Mouse (Mus musculus) embryonic facial prominence, embryonic 15.5 days (tissue): Measurements from ENCODE around the gene Ppp1r12a. TPM values are rescaled to one million over a fixed set of nuclear protein-coding genes. Genes with fewer than 3 reads are reported as not detected.
A peak's percentile ranks its signal among the peaks of the same experiment; 100 is the strongest.

Source experiments
- ATAC-seq: fragments of 200-750 bp; cut with Nextera tagmentation; 2 replicates; pipeline ENCODE4 v1.8.0; 2017; ENCODE audit warnings: low read depth, moderate TSS enrichment; ENCODE audit not compliant: insufficient number of reproducible peaks, low FRiP score, low TSS enrichment
- H3K27ac ChIP-seq: fragments of 300-500 bp; sonication (generic); replicated peaks from 2 replicates; pipeline ENCODE4 v1.5.1; 2015; ENCODE audit warnings: mild to moderate bottlenecking, inconsistent platforms
- H3K27me3 ChIP-seq: fragments of 300-500 bp; sonication (generic); 2 replicates; pipeline ENCODE4 v1.6.1; 2015; ENCODE audit warnings: inconsistent platforms
- H3K36me3 ChIP-seq: fragments of 300-500 bp; sonication (generic); 2 replicates; pipeline ENCODE4 v1.6.1; 2015; ENCODE audit warnings: mild to moderate bottlenecking, inconsistent platforms
- H3K4me1 ChIP-seq: fragments of 300-500 bp; sonication (generic); 2 replicates; pipeline ENCODE4 v1.6.1; 2015; ENCODE audit warnings: inconsistent platforms
- H3K4me2 ChIP-seq: fragments of 300-500 bp; sonication (generic); replicated peaks from 2 replicates; pipeline ENCODE4 v1.6.1; 2015; ENCODE audit warnings: mild to moderate bottlenecking, inconsistent platforms
- H3K4me3 ChIP-seq: fragments of 300-500 bp; sonication (generic); replicated peaks from 2 replicates; pipeline ENCODE4 v1.5.1; 2015; ENCODE audit warnings: mild to moderate bottlenecking, inconsistent platforms
- H3K9ac ChIP-seq: fragments of 300-500 bp; sonication (generic); 2 replicates; pipeline ENCODE4 v1.6.1; 2015; ENCODE audit warnings: inconsistent platforms
- H3K9me3 ChIP-seq: fragments of 300-500 bp; sonication (generic); replicated peaks from 2 replicates; pipeline ENCODE4 v1.6.1; 2016; ENCODE audit warnings: inconsistent platforms
- WGBS: fragments of 180-500 bp; shearing (Covaris S2); methylation state at CpG from one replicate; pipeline ENCODE4 v1.1.7; 2015; 5-methylcytosine and 5-hydroxymethylcytosine counted together
- polyA plus RNA-seq: library from polyadenylated mRNA; unstranded; fragments of >200 nt; fragmentation: Nextera tagmentation; extraction: Ambion mirVana; gene quantifications from 2 replicates; pipeline ENCODE4 v1.2.1, GENCODE M21; 2015

The Ppp1r12a gene
- polyA plus RNA-seq, 1 experiment from 2014 or later: 81.6 TPM

DNA sequence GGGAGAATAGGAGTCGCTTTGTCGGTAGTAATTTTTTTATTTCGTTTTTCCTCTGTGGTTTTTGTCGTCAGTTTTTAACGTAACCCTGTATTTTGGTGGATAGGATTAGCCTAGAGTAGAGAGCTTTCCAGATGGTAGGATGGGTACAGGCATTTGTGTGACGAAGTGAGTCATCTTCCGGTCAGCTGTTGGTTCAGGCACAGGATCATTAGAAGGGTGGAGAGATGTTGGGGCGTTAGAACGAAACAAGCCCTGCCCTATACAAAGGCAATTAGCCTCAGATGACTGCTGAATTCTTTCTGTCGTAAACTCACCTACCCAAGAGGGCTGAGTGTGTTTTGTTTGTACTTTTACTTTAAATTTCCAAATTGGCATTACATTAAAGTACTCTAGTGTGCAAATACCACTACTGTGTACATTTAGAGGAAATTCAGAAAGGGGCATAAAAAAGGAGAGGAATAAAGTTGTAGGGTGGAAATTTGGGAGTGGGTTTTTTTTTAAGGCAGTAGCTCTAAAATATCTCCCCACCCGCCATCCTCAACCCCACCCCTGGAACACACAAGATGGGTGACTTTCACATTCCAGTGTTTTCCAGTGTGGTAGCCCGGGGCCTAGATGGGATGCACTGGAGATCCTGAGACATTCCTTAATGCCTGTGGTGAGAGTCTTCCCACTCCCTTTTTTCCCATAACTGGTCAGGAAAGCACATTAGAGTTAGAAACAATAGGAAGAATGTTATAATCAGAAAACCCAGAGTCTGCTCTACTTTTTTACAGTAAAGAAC lies 129.9 kb downstream of the Ppp1r12a start:
- Histone ChIP-seq H3K4me3 (no peak overlapping the region), H3K9ac (no peak overlapping the region), H3K27ac (no peak overlapping the region), H3K27me3 (no peaks in the 10 kb centered on the region), H3K36me3 (no peaks in the 10 kb centered on the region), H3K9me3 (no peaks in the 10 kb centered on the region), H3K4me1 (no peaks in the 10 kb centered on the region), H3K4me2 (no peak overlapping the region)
- 65% methylated on average over 12 of the region's 12 CpGs for WGBS
- ATAC-seq: no peak

DNA sequence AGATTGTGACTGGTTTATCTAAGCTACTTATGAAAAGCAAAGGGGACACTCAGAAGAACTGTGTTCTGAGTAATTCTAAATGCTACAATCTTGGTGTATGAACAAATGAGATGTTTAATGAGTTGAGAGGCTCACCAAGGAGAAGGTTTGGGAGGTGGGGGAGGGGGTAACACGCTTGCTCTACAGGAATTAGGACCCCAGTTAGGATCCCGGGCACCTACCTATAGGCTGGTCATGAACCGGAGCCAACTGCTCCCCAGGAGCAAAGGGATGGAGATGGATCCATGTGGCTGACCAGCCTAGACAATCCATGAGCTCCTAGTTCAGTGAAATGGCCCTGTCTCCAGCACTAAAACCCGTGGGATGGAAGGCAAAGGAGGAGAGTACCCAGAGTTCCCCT lies 130.7 kb downstream of the Ppp1r12a start:
- Histone ChIP-seq H3K9ac (no peak overlapping the region), H3K36me3 (no peaks in the 10 kb centered on the region), H3K27me3 (no peaks in the 10 kb centered on the region), H3K4me2 (no peak overlapping the region), H3K27ac (no peak overlapping the region), H3K4me3 (no peak overlapping the region), H3K9me3 (no peaks in the 10 kb centered on the region), H3K4me1 (no peaks in the 10 kb centered on the region)
- ATAC-seq: no peak
- WGBS: 83% methylated on average over 4 of the region's 4 CpGs

DNA sequence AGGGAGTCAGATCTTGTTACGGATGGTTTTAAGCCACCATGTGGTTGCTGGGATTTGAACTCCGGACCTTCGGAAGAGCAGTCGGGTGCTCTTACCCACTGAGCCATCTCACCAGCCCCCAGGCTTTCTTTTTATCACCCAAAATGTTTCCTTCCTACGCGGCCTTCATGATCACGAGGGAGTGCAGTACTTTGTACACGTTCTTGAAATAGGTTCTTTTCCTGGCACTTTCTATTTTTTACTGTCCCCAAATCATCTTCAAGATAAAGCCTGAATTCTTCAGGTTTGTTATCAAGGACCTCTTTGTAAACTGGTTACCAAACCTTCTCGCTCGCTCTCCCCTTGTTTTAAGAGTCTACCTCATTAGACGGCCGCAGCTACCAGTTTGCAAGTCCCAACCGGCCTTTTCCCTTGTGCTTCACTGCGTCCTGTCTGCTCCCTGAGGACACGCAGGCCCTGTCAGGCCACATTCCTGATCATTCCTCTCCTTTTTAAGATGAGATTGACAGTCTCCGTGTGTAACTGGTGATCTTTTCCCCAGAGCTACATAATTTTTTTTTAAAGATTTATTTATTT lies 131.7 kb downstream of the Ppp1r12a start:
- no peaks in the 10 kb centered on the region for H3K9me3 ChIP-seq
- H3K36me3 ChIP-seq: no peaks in the 10 kb centered on the region
- H3K4me3 ChIP-seq: no peak overlapping the region
- no peak overlapping the region for H3K9ac ChIP-seq
- no peaks in the 10 kb centered on the region for H3K27me3 ChIP-seq
- WGBS: 72% methylated on average over 16 of the region's 16 CpGs
- ATAC-seq: no peak
- H3K4me1 ChIP-seq: no peaks in the 10 kb centered on the region
- no peak overlapping the region for H3K4me2 ChIP-seq
- H3K27ac ChIP-seq: no peak overlapping the region

DNA sequence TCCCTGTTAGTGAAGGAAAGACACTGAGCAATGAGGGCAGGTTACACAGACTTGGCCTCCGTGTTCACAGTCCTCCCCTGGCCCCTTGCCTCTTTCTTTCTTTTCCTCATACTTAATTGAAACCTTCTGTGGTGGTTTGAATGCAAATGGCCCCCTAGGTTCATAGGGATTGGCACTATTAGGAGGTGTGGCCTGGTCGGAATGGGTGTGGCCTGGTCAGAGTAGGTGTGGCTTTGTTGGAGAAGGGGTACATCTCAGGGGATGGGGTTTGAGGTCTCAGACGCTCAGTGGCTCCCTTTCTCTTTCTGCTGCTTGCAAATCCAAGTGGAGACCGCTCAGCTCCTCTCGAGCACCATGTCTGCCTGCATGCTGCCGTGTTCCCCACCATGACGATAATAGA lies 132.8 kb downstream of the Ppp1r12a start:
- H3K4me1 ChIP-seq: no peaks in the 10 kb centered on the region
- ATAC-seq: no peak
- no peaks in the 10 kb centered on the region for H3K27me3 ChIP-seq
- H3K9ac ChIP-seq: no peak overlapping the region
- H3K4me3 ChIP-seq: no peak overlapping the region
- no peak overlapping the region for H3K27ac ChIP-seq
- no peaks in the 10 kb centered on the region for H3K36me3 ChIP-seq
- H3K9me3 ChIP-seq: no peaks in the 10 kb centered on the region
- 74% methylated on average over 7 of the region's 7 CpGs for WGBS
- H3K4me2 ChIP-seq: no peak overlapping the region

DNA sequence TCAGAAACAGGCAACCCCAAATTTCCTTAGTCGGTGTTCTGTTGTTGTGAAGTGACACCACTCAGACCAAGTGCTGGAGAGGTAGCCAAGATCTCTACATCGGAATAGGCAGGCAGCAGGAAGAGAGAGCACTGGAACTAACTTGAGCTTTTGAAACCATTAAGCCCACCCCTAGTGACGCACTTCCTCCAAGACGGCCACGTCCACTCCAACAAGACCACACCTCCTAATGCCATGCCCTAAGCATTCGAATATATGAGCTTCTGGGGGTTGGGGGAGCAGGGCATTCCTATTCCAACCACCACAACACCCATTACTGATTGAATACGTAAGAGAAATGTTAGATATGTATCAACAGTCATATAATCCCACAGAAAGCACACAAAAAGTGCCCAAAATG lies 134.5 kb downstream of the Ppp1r12a start:
- Histone ChIP-seq H3K4me1 (no peaks in the 10 kb centered on the region; the same call in 1 of the 2 replicates), H3K36me3 (no peaks in the 10 kb centered on the region)
- WGBS: 85% methylated on average over 7 of the region's 7 CpGs

DNA sequence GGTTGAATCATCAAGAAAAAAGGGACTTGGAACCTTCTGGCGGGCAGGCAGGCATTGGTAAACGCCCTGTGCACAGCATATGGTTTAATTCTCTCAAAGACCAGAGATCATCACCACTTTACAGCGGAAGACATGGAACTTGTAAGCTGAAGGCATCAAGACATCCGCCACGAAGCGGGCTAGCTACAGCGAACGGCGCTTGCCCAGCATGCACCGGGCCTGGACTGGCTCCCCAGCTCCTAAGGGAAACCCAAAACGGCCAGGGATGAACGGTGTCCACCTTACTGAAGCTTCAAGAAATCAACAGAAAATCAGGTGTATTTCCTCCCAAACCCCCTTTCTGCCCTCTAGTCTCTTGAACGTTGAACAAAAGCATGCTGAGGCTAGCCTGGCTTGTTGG lies 136.3 kb downstream of the Ppp1r12a start:
- WGBS: 91% methylated on average over 13 of the region's 13 CpGs
- no peak for ATAC-seq
- no peak overlapping the region for H3K9ac ChIP-seq

More for the DNA sequence above, 134.5 kb downstream of the Ppp1r12a start:
- no peak for ATAC-seq
- no peak overlapping the region for H3K27ac ChIP-seq
- H3K9ac ChIP-seq: no peak overlapping the region
- no peaks in the 10 kb centered on the region for H3K27me3 ChIP-seq
- H3K9me3 ChIP-seq: no peaks in the 10 kb centered on the region
- H3K4me3 ChIP-seq: no peak overlapping the region
- H3K4me2 ChIP-seq: no peak overlapping the region

DNA sequence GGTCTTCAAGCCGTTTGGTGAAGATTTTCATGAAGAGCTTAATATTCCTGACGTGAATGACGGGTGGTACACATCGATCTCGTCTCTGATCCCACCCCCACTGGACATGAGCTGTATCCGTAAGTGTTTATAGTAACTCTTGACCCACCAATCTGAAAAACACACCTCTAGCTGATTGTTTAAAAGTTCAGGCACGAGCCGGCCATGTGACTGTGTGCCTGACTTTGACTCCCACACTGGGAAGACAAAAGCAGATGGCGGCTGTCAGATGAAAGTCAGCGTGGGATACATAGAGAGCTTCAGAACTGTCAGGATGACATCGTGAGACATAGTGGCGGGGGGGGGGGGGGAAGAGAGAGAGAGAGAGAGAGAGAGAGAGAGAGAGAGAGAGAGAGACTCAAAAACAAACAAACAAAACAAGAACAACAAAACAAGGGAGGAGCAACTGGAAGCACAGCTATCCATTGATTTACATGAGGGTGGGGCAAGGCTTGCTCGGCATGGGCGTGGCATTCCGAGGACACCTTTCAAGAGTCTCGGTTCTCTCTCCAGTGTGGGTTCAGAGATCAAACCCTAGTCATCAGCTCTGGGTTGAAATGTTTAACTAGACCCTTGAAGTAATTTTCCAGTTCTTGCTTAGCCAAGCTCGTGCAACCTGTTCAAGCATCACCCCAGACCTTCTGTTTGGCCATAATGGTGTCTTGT lies 137.0 kb downstream of the Ppp1r12a start:
- Histone ChIP-seq H3K4me2 (no peak overlapping the region), H3K4me3 (no peak overlapping the region), H3K27me3 (no peaks in the 10 kb centered on the region), H3K36me3 (no peaks in the 10 kb centered on the region), H3K27ac (no peak overlapping the region), H3K9me3 (no peaks in the 10 kb centered on the region), H3K9ac (no peak overlapping the region), H3K4me1 (no peaks in the 10 kb centered on the region; the same call in 1 of the 2 replicates)
- ATAC-seq: no peak
- WGBS: 79% methylated on average over 16 of the region's 17 CpGs

More for the DNA sequence above, 136.3 kb downstream of the Ppp1r12a start:
- Histone ChIP-seq H3K9me3 (no peaks in the 10 kb centered on the region), H3K4me1 (no peaks in the 10 kb centered on the region; the same call in 1 of the 2 replicates), H3K4me3 (no peak overlapping the region), H3K36me3 (no peaks in the 10 kb centered on the region), H3K27ac (no peak overlapping the region), H3K4me2 (no peak overlapping the region), H3K27me3 (no peaks in the 10 kb centered on the region)

DNA sequence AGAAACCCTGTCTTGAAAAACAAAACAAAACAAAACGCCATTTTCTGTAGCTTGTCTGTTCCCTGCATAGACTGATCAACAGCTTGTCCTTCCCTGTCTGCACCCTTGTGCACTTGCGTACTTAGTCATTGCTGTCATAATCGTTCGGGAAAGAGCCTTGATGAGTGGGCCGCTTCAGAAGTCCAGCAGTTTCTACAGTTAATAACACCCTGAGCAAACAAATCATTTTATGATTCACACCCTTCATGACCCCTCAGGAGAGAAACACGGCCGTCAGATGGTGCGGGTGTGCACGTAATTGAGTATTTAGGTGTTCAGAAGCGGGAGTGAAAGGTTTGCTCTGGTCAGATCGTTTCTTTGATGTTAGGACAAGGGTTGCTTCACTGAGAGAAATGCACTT lies 137.8 kb downstream of the Ppp1r12a start:
- Histone ChIP-seq H3K9ac (no peak overlapping the region), H3K36me3 (no peaks in the 10 kb centered on the region), H3K4me1 (no peaks in the 10 kb centered on the region; the same call in 1 of the 2 replicates), H3K27ac (no peak overlapping the region), H3K4me3 (no peak overlapping the region), H3K4me2 (no peak overlapping the region), H3K27me3 (no peaks in the 10 kb centered on the region), H3K9me3 (no peaks in the 10 kb centered on the region)
- ATAC-seq: no peak
- 69% methylated on average over 11 of the region's 11 CpGs for WGBS

DNA sequence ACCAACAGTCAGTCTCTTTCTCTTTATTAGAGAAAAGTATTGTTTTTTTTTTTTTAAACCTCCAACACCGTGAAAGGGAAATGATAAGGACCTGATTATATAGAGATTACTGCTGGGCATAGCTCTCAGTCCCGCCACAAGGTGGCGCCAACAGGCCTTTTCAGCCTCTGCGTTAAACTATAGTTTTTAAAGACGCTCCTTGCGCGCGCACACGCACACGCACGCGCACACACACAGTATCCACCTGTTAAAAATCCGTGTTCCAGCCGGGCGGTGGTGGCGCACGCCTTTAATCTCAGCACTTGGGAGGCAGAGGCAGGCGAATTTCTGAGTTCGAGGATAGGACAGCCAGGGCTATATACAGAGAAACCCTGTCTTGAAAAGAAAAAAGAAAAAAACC lies 138.8 kb downstream of the Ppp1r12a start:
- H3K4me3 ChIP-seq: no peak overlapping the region
- H3K4me1 ChIP-seq: no peaks in the 10 kb centered on the region; the same call in 1 of the 2 replicates
- no peaks in the 10 kb centered on the region for H3K36me3 ChIP-seq
- 13% methylated on average over 19 of the region's 19 CpGs for WGBS
- peak overlapping the region; percentile 28 for H3K4me2 ChIP-seq
- no peak overlapping the region for H3K9ac ChIP-seq
- H3K27me3 ChIP-seq: no peaks in the 10 kb centered on the region
- H3K9me3 ChIP-seq: no peaks in the 10 kb centered on the region
- H3K27ac ChIP-seq: no peak overlapping the region
- 0 out of 2 replicates have a peak, but pooled peaks have one; percentile 15 for ATAC-seq

DNA sequence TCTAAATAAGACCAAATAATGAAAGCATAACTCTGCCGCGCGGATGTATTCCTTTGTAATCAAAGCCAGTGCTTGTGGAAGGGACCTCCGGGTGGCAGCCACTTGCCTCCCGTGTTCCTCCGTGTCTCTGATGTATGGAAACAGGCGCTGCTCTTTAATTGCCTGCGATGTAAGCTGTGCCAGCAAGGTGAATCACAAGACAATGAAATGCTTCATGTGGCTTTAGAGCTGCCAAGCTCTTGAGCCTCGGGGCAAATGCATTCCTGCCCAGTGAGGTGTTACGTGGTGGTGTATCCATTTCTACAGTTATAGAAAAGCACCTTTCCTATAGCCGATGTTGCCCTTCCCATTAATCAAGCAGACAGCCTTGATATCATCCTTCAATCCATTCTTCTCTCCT lies 145.8 kb downstream of the Ppp1r12a start:
- H3K4me1 ChIP-seq: no peaks in the 10 kb centered on the region
- H3K36me3 ChIP-seq: no peaks in the 10 kb centered on the region
- WGBS: 54% methylated on average over 11 of the region's 11 CpGs
- no peaks in the 10 kb centered on the region for H3K9me3 ChIP-seq
- no peak overlapping the region for H3K27ac ChIP-seq
- H3K27me3 ChIP-seq: no peaks in the 10 kb centered on the region
- H3K4me2 ChIP-seq: no peak overlapping the region
- no peak overlapping the region for H3K9ac ChIP-seq
- H3K4me3 ChIP-seq: no peak overlapping the region
- ATAC-seq: no peak

DNA sequence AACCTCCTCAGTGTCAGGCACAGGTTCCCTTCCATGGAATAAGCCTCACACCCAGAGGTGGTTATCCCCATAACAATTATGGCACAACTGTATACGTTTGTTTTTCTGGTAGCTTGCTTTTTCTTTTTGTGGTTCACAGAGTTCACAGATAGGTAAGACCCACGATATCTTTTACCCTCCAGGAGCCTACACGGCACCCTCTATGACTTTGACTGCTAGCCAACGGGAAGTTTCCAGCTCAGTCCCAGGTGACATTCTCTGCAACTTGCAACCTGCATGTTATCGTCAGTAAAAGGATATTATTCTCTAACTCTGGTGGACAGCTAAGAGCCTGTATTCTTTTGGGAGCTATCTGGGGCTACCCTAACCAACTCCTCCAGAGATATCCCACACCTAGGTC lies 148.2 kb downstream of the Ppp1r12a start:
- Histone ChIP-seq H3K27ac (no peak overlapping the region), H3K4me2 (no peak overlapping the region), H3K9me3 (no peaks in the 10 kb centered on the region), H3K4me1 (no peaks in the 10 kb centered on the region), H3K4me3 (no peak overlapping the region), H3K27me3 (no peaks in the 10 kb centered on the region), H3K9ac (no peak overlapping the region), H3K36me3 (no peaks in the 10 kb centered on the region)
- 79% methylated on average over 5 of the region's 5 CpGs for WGBS
- no peak for ATAC-seq
